Mouse (Mus musculus): ENCODE measurements at regions not wholly inside any gene's neighbourhood (a gene's known extent, or its start where the extent isn't known, plus 50 kb on each side); places are given as distances from the start of the nearest gene placed in this dataset.

DNA sequence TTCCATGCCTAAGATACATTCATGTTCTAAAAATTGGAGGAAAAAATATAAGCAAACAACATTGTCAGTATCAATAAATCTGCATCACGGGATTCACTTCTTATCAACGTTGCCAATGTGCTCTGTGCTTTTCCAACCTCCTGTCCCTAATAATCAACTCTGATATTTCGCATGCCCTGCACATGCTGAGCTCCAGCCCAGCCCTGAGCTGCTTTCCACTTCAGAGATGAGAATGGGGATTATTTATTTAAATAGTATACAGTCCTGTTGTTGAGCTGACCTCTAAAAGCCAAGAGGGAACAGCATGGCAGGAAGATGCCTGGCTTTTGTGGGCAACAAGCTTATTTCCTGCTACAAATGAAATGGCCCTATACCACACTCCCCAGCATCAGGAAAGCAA is 786.2 kb downstream of the Car8 start:
- no peak overlapping the region for H3K4me3 ChIP-seq

DNA sequence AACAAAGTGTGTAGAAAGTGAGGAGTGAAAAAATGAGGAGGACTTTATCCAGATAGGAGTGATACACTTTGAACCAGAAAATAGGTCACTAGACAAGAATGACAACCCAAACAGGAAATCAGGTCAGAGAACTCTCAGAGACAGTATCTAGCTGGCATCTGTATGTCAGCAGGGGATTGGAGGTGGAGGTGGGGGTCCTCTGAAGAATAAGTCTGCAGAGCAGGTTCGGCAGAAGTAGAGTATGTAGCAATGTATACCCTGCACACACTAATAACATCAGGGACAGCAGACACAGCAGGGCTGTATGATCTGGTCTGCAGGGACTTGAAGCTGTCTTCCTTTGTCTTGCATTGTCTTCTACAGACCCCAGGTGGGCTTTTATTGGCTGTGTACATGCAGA is 787.9 kb downstream of the Car8 start:
- 60% methylated on average over 1 of the region's 1 CpGs for WGBS
- no peak for ATAC-seq (ENCODE audit: low read depth)
- no peaks in the 10 kb centered on the region for H3K27me3 ChIP-seq
- H3K27ac ChIP-seq (replicated peaks) = no peak overlapping the region
- peaks cover 9% of the 10 kb centered on the region for H3K4me1 ChIP-seq (replicated peaks)
- H3K4me3 ChIP-seq = no peak overlapping the region
- H3K4me2 ChIP-seq = no peak overlapping the region
- no peaks in the 10 kb centered on the region for H3K9me3 ChIP-seq
- H3K9ac ChIP-seq = no peak overlapping the region
- H3K36me3 ChIP-seq = no peaks in the 10 kb centered on the region

More for the DNA sequence above, 786.2 kb downstream of the Car8 start:
- 70% methylated on average over 3 of the region's 3 CpGs for WGBS
- Histone ChIP-seq H3K4me2 (no peak overlapping the region), H3K27me3 (no peaks in the 10 kb centered on the region), H3K36me3 (no peaks in the 10 kb centered on the region), H3K9me3 (no peaks in the 10 kb centered on the region), H3K9ac (no peak overlapping the region), H3K27ac (replicated peaks) (no peak overlapping the region), H3K4me1 (replicated peaks) (peaks cover 9% of the 10 kb centered on the region)
- no peak for ATAC-seq (ENCODE audit: low read depth)

DNA sequence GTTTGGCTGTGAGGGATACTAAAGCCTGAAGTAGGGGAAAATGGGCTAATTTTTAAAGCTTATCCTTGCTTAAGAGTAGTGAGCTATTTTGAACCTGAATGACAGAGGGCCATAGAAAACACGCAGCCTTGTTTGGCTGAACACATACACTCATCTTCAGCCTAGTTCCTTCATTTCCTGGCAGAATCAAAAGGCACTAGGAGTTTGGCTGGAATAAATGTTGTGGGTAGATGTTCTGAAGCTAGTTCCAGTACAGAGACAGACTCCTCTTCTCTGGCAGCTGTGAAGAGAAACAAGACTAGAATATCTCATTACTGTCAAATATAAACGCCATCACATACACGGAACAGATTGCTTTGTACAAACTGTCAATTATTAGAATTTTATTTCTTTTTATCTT is 809.5 kb downstream of the Car8 start:
- Histone ChIP-seq H3K9ac (no peak overlapping the region), H3K27me3 (no peaks in the 10 kb centered on the region), H3K9me3 (no peaks in the 10 kb centered on the region), H3K4me2 (no peak overlapping the region), H3K4me3 (no peak overlapping the region), H3K27ac (replicated peaks) (no peak overlapping the region), H3K36me3 (no peaks in the 10 kb centered on the region), H3K4me1 (replicated peaks) (no peaks in the 10 kb centered on the region)
- WGBS = 94% methylated on average over 3 of the region's 3 CpGs
- ATAC-seq (ENCODE audit: low read depth) = no peak

DNA sequence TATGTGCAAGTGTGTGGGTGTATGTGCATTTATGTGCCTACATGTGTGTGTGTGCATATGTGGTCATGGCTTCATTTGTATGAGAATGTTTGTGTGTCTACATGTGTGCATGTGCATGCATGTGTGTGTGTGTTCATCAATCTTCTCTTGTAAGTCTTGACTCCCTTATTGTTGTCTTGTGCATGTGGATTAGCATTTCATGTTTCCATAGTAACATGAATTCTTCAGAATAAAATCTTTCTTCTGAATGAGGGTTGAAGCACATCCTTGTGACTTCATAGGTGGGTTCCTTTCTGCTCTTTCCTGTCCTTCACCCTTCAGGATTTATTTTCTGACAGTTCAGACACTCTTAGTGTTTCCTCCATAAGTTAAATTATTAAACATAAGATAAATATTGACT is 814.8 kb downstream of the Car8 start:
- Histone ChIP-seq H3K36me3 (no peaks in the 10 kb centered on the region), H3K4me1 (replicated peaks) (no peaks in the 10 kb centered on the region), H3K9me3 (no peaks in the 10 kb centered on the region), H3K9ac (no peak overlapping the region), H3K27me3 (no peaks in the 10 kb centered on the region), H3K4me2 (no peak overlapping the region), H3K4me3 (no peak overlapping the region), H3K27ac (replicated peaks) (no peak overlapping the region)
- ATAC-seq (ENCODE audit: low read depth) = no peak

DNA sequence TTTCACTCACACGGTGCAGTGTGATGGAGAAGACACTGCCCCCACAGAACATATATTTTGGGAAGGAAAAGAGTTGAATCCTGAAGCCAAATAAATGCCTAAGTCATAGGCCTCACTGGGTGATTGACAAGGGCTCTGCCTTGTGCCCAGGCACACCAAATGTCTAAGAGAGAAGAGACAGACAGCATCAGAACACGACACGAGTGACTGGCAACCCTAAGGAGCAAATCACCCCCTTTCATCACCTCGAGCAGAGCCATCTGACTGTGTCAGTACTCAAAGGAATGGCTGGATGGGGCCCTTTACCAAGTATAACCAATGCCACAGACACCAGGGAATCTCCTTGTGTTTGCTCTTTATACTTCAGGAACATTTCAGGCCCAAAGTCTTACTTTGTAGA is 815.6 kb downstream of the Car8 start:
- Histone ChIP-seq H3K27me3 (no peaks in the 10 kb centered on the region), H3K9me3 (no peaks in the 10 kb centered on the region), H3K9ac (no peak overlapping the region), H3K27ac (replicated peaks) (no peak overlapping the region), H3K4me1 (replicated peaks) (no peaks in the 10 kb centered on the region), H3K4me3 (no peak overlapping the region), H3K36me3 (no peaks in the 10 kb centered on the region), H3K4me2 (no peak overlapping the region)
- ATAC-seq (ENCODE audit: low read depth) = no peak
- WGBS = 86% methylated on average over 4 of the region's 4 CpGs

DNA sequence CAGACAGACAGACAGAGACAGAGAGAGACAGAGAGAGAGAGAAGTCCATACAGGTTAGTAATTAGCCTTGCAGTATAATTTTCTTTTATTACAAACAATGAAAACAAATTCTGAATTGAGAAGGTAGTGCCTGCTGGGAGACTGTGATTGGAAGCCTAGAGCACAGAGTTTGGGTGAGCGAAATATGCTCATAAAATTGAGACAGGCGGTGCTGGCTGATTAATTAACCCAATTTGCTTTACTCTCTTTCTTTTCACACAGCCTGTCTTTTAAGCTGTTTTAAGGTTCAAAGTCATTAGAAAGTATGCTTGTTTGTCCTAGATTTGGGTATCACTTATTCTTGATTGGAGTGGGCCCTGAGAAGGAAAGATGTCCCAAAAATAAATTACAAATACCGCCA is 816.1 kb downstream of the Car8 start:
- H3K4me1 ChIP-seq (replicated peaks) = no peaks in the 10 kb centered on the region
- no peak overlapping the region for H3K4me3 ChIP-seq
- no peak overlapping the region for H3K4me2 ChIP-seq
- WGBS = 82% methylated on average over 3 of the region's 3 CpGs
- H3K27me3 ChIP-seq = no peaks in the 10 kb centered on the region
- no peaks in the 10 kb centered on the region for H3K36me3 ChIP-seq
- no peak overlapping the region for H3K9ac ChIP-seq
- no peak for ATAC-seq (ENCODE audit: low read depth)
- H3K9me3 ChIP-seq = no peaks in the 10 kb centered on the region
- no peak overlapping the region for H3K27ac ChIP-seq (replicated peaks)

DNA sequence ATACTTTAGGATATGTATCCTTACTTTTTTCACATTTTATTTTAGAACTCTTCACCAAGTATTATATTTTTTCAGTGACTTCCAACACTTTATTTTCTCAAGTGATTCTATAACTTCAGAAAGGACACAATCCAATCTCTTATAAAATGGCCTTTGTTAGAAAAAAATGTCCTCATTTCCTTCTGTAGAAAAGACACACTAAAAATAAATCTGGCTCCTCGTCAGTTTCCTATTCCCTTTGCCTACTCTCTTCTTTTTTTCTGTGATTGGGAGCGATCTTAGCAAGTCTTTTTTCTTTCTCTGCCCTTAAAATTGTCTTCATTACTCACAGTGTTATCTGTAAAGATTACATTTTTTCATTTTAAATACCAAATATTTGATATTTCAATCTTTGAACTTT is 824.5 kb downstream of the Car8 start:
- Histone ChIP-seq H3K4me1 (replicated peaks) (no peaks in the 10 kb centered on the region), H3K27ac (replicated peaks) (no peak overlapping the region), H3K4me2 (no peak overlapping the region), H3K9me3 (no peaks in the 10 kb centered on the region), H3K4me3 (no peak overlapping the region), H3K36me3 (no peaks in the 10 kb centered on the region), H3K9ac (no peak overlapping the region), H3K27me3 (no peaks in the 10 kb centered on the region)
- no peak for ATAC-seq (ENCODE audit: low read depth)
- 79% methylated on average over 2 of the region's 2 CpGs for WGBS

DNA sequence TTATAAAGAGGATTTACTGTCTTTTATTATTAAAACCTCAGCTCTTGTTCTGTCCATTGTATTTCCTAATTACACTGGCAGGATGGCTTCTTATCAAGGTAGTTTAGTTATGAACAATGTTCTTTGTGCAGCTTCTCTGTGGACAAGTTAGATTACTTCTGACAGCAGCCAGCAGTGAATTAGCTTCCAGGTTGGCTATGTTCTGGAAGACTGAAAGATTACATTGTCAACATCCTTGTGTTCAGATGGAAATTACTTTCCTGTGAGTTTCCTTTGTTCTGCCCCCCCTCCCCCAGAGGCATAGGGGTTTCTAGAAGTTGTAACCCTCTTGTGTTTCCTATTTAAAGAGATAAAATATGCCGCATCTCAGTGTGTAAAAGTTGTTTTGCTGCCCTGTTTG is 846.1 kb downstream of the Car8 start:
- ATAC-seq (ENCODE audit: low read depth) = no peak
- Histone ChIP-seq H3K27ac (replicated peaks) (no peak overlapping the region), H3K4me3 (no peak overlapping the region), H3K27me3 (no peaks in the 10 kb centered on the region), H3K4me1 (replicated peaks) (no peaks in the 10 kb centered on the region), H3K36me3 (no peaks in the 10 kb centered on the region), H3K9ac (no peak overlapping the region), H3K4me2 (no peak overlapping the region), H3K9me3 (no peaks in the 10 kb centered on the region)
- 69% methylated on average over 1 of the region's 1 CpGs for WGBS

DNA sequence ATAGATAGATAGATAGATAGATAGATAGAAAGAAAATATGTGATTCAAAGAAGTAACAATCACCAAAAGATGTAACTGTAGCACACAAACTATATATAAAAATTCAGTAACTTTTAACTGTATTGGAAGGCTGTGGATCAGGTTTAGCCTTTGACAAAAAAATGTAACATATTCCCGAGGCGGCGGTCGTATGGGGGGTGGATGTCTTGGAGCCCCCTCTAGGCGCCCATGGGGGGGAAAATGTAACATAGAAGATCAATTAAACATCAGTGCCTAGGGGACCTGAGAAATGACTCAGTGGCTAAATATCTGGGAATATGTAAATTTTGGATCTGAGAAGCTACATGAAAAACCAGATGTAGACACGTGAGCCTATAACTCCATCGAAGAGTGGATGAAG is 847.2 kb downstream of the Car8 start:
- Histone ChIP-seq H3K4me3 (no peak overlapping the region), H3K36me3 (no peaks in the 10 kb centered on the region), H3K27me3 (no peaks in the 10 kb centered on the region), H3K4me2 (no peak overlapping the region), H3K4me1 (replicated peaks) (no peaks in the 10 kb centered on the region), H3K27ac (replicated peaks) (no peak overlapping the region), H3K9me3 (no peaks in the 10 kb centered on the region), H3K9ac (no peak overlapping the region)
- WGBS = 87% methylated on average over 7 of the region's 7 CpGs
- no peak for ATAC-seq (ENCODE audit: low read depth)

DNA sequence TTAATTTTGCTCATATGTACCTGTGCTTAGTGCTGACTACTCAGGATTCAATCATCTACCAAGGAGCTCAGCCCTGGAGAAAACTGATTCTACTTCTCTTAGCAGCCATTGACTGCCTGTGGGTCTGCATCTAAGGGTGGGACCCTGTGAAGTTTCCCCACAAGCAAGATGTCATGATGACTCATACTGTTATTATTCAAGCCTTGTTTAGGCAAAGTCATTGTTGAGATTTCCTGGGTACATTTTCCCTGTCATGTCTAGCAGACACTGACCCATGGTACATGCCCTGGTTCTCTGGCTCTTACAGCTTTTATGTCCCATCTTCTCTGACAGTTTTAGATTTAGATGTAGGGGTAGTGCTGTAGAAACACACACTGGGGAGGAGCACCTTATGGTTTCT is 853.8 kb downstream of the Car8 start:
- H3K4me1 ChIP-seq (replicated peaks) = no peaks in the 10 kb centered on the region
- no peak for ATAC-seq (ENCODE audit: low read depth)
- H3K4me3 ChIP-seq = no peak overlapping the region
- H3K4me2 ChIP-seq = no peak overlapping the region
- no peaks in the 10 kb centered on the region for H3K36me3 ChIP-seq
- no peak overlapping the region for H3K9ac ChIP-seq
- no peak overlapping the region for H3K27ac ChIP-seq (replicated peaks)
- H3K27me3 ChIP-seq = no peaks in the 10 kb centered on the region
- no peaks in the 10 kb centered on the region for H3K9me3 ChIP-seq

DNA sequence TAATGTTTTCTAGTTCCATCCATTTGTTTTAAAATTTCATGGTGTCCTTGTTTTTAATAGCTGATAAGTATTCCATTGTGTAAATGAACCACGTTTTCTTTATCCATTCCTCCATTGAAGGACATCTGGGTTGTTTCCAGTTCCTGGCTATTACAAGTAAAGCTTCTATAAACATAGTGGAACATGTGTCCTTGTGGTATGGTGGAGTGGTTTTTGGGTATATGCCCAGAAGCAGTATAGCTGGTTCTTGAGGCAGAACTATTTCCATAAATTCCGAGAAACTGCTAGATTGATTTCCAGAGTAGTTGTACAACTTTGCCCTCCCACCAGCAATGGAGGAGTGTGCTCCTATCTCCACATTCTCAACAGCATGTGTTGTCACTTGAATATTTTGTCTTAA is 858.8 kb downstream of the Car8 start:
- H3K9ac ChIP-seq = no peak overlapping the region
- no peak for ATAC-seq (ENCODE audit: low read depth)
- H3K36me3 ChIP-seq = no peaks in the 10 kb centered on the region
- WGBS = 71% methylated on average over 2 of the region's 2 CpGs
- no peak overlapping the region for H3K4me2 ChIP-seq
- no peaks in the 10 kb centered on the region for H3K4me1 ChIP-seq (replicated peaks)
- H3K9me3 ChIP-seq = no peaks in the 10 kb centered on the region
- H3K27ac ChIP-seq (replicated peaks) = no peak overlapping the region
- no peak overlapping the region for H3K4me3 ChIP-seq
- no peaks in the 10 kb centered on the region for H3K27me3 ChIP-seq

DNA sequence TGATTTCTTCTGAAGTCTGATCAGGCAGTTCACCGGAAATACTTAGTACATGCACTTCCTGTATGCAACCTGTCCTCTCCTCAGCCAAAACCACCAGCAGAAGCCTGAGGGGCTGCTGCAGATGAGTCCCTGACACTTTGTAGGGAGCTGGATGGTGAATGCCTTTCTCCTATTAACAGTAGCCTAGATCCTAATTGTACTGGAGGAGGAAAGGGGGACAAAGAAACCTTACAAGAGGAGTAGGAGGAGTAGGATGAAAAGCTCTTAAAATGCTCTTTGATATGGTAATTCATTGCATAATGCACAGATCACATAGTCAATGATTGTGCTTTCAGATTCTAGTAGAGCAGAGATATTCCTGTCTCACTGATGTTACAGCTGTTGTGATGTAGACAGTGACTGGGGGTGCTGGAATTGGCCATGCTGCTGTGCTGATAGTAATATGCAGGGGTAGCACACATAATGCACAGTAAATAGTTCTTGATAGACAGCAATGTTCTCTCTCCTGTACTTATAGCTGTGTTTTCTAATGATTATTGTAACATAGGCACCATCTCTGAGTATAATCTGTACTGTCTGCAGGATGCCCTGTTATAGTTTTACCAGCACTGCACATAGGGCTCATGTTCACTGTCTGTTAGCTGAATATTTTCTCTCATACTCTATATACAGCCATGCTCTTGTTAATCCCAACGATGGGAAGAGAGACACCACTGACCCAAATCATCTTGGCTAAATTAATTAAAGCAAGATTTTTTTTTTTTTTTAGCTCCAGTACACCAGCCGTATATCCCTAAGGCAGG is 874.4 kb downstream of the Car8 start:
- 82% methylated on average over 3 of the region's 3 CpGs for WGBS
- Histone ChIP-seq H3K27me3 (no peaks in the 10 kb centered on the region), H3K4me3 (no peak overlapping the region), H3K9ac (no peak overlapping the region), H3K9me3 (no peaks in the 10 kb centered on the region), H3K4me2 (no peak overlapping the region), H3K27ac (replicated peaks) (no peak overlapping the region), H3K4me1 (replicated peaks) (no peaks in the 10 kb centered on the region), H3K36me3 (no peaks in the 10 kb centered on the region)
- ATAC-seq (ENCODE audit: low read depth) = no peak

DNA sequence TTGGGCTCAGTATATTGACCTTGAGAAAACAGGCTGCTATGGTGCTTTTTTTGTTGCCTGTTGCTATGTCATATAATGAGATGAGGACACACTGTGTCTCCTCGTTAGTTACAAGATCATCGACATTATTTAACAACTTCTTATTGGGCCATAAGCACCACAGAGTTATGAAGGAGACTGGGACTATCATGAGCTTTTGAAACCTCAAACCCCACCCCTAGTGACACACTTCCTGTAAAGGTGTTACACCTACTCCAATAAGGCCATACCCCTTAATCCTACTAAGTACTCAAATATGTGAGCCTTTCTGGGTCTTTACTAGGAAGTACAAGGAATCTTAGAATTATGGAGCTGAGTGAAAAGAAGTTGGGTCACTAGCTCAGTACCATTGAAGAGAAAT is 875.3 kb downstream of the Car8 start:
- Histone ChIP-seq H3K27me3 (no peaks in the 10 kb centered on the region), H3K9ac (no peak overlapping the region), H3K27ac (replicated peaks) (no peak overlapping the region), H3K9me3 (no peaks in the 10 kb centered on the region), H3K4me1 (replicated peaks) (no peaks in the 10 kb centered on the region), H3K4me2 (no peak overlapping the region), H3K4me3 (no peak overlapping the region), H3K36me3 (no peaks in the 10 kb centered on the region)
- WGBS = 87% methylated on average over 2 of the region's 2 CpGs
- no peak for ATAC-seq (ENCODE audit: low read depth)
